Mouse (Mus musculus) liver, embryonic 12.5 days (tissue): ENCODE measurements around the gene Itga8. TPM values are rescaled to one million over a fixed set of nuclear protein-coding genes. Genes with fewer than 3 reads are reported as not detected.

Experiments used
- ATAC-seq: fragments of 200-750 bp; cut with Nextera tagmentation; 2 replicates; pipeline ENCODE4 v1.8.0; 2017; ENCODE audit warnings: moderate number of reproducible peaks, mild to moderate bottlenecking, moderate library complexity
- H3K27ac ChIP-seq: fragments of 300-500 bp; sonication (generic); 2 replicates; pipeline ENCODE4 v1.5.1; 2016; ENCODE audit warnings: mild to moderate bottlenecking
- H3K27me3 ChIP-seq: fragments of 300-500 bp; sonication (generic); replicated peaks from 2 replicates; pipeline ENCODE4 v1.6.1; 2016; ENCODE audit warnings: mild to moderate bottlenecking, moderate library complexity
- H3K36me3 ChIP-seq: fragments of 300-500 bp; sonication (generic); 2 replicates; pipeline ENCODE4 v1.6.1; 2016; ENCODE audit warnings: mild to moderate bottlenecking, moderate library complexity
- H3K4me1 ChIP-seq: fragments of 300-500 bp; sonication (generic); 2 replicates; pipeline ENCODE4 v1.6.1; 2016
- H3K4me2 ChIP-seq: fragments of 300-500 bp; sonication (generic); 2 replicates; pipeline ENCODE4 v1.6.1; 2016; ENCODE audit warnings: mild to moderate bottlenecking, moderate library complexity
- H3K4me3 ChIP-seq: fragments of 300-500 bp; sonication (generic); 2 replicates; pipeline ENCODE4 v1.5.1; 2016; ENCODE audit warnings: mild to moderate bottlenecking, moderate library complexity
- H3K9ac ChIP-seq: fragments of 300-500 bp; sonication (generic); 2 replicates; pipeline ENCODE4 v1.6.1; 2016; ENCODE audit warnings: mild to moderate bottlenecking, moderate library complexity
- H3K9me3 ChIP-seq: fragments of 300-500 bp; sonication (generic); replicated peaks from 2 replicates; pipeline ENCODE4 v1.6.1; 2016; ENCODE audit warnings: mild to moderate bottlenecking, moderate library complexity
- WGBS: fragments of 180-500 bp; shearing (Covaris S2); methylation state at CpG from one replicate; pipeline ENCODE4 v1.1.7; 2016; ENCODE audit not compliant: insufficient replicate concordance; 5-methylcytosine and 5-hydroxymethylcytosine counted together
- polyA plus RNA-seq: library from polyadenylated mRNA; unstranded; fragments of >200 nt; fragmentation: Nextera tagmentation; extraction: Ambion mirVana; gene quantifications from 2 replicates; pipeline ENCODE4 v1.2.1, GENCODE M21; 2016

The Itga8 gene
- polyA plus RNA-seq, 1 experiment from 2014 or later: 3.9 TPM

DNA sequence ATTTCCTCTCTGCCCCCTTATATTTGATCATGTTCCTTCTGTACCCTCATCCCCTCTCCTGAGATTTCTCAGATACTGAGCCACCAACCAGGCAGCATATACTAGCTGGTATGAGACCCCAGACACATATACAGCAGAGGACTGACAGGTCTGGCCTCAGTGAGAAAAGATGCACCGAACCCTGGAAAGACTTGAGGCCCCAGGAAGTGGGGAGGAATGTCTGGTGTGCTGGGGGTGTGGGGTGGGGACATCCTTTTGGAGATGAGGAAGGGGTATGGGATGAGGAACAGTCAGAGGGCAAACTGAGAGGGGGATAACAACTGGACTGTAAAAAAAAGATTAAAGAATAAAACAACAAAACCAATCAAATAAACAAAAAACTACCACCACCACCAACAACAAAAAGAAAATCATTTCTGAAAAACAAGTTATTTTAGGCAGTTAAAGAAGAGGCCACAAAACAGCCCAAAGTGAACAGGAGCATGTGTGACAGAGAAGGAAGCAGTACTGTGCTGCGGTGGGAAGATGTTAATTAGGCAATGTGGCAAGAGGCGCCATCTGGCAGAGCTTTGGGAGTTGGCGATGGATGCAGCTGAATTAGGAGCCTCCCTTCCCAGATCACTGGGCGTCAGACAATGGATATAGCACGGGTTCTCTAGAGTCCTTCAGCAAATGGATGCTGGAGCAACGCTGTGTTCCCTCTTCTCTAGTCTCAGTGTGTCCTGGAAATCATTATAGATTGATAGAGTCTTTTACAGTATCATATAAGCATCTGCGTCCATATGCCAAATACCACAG is 9.5 kb downstream of the Itga8 start:
- Histone ChIP-seq H3K36me3 (no peaks in the 10 kb centered on the region), H3K27ac (no peak overlapping the region), H3K4me3 (no peak overlapping the region), H3K9me3 (no peaks in the 10 kb centered on the region), H3K9ac (no peak overlapping the region), H3K4me2 (no peak overlapping the region), H3K4me1 (0 out of 2 replicates have a peak, but pooled peaks cover 2% of the 10 kb centered on the region), H3K27me3 (no peaks in the 10 kb centered on the region)
- WGBS: 43% methylated on average over 8 of the region's 8 CpGs
- ATAC-seq: no peak

DNA sequence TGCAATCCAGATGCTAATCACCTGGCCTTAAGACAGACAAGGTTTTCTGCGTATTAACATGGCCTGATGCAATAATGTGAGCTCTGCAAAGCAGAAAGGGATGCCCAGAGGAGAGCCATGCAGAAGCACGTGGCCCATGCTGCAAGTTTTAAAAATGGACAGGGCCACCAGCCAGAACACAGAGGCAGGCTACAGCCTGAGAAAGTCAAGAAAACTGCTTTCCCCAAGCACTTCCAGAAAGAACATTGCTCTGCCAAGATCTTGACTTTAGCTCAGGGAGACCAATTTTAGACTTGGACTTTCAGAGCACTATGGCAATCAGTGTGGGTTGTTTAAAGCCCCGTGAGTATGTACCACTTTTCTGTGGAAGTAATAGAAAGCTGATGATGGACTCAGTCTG is 11.5 kb downstream of the Itga8 start:
- WGBS: 68% methylated on average over 3 of the region's 3 CpGs

DNA sequence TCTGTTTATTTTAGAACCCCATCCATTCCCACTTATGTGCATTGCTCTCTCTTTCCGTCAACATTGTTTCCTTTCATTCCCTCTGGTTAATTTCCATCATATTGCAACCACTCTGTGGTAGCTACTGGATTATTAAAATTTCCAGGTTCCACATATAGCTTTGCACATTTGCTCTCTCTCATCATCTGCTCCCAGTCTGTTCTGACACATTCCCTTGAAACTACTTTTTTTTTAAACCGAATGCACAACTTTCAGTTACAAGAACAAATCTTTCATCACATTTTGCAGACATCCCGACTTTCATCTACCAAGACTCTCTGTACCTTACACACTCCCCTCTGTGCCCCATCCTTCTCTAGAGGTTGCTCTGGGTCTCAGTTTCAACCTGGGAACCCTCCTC is 13.9 kb downstream of the Itga8 start:
- H3K27ac ChIP-seq: no peak overlapping the region
- no peak for ATAC-seq
- H3K9me3 ChIP-seq: no peaks in the 10 kb centered on the region
- H3K27me3 ChIP-seq: no peaks in the 10 kb centered on the region
- H3K9ac ChIP-seq: no peak overlapping the region
- H3K4me3 ChIP-seq: no peak overlapping the region
- H3K36me3 ChIP-seq: no peaks in the 10 kb centered on the region
- 63% methylated on average over 3 of the region's 3 CpGs for WGBS
- no peak overlapping the region for H3K4me2 ChIP-seq
- no peaks in the 10 kb centered on the region for H3K4me1 ChIP-seq

More for the DNA sequence above, 11.5 kb downstream of the Itga8 start:
- Histone ChIP-seq H3K4me3 (no peak overlapping the region), H3K4me1 (0 out of 2 replicates have a peak, but pooled peaks cover 2% of the 10 kb centered on the region), H3K9me3 (no peaks in the 10 kb centered on the region), H3K27ac (no peak overlapping the region), H3K9ac (no peak overlapping the region), H3K36me3 (no peaks in the 10 kb centered on the region), H3K4me2 (no peak overlapping the region), H3K27me3 (no peaks in the 10 kb centered on the region)
- ATAC-seq: no peak

DNA sequence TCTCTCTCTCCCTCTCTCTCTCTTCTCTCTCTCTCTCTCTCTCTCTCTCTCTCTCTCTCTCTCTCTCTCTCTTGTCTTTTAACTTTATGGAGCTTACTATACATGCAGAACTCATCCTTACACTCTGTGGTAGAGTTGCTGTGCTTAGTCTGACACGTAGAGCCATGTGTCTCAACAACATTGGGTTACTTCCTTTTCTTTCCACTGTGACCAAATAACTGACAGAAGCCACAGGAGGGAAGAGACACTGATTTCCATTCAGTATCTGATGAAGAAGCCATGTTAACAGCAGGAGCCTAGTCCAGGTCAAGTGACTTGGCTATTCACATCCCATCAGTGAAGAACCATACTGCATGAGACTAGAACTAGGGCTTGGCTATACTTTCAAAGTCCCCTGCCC is 21.1 kb downstream of the Itga8 start:
- ATAC-seq: no peak
- no peaks in the 10 kb centered on the region for H3K9me3 ChIP-seq
- no peak overlapping the region for H3K4me2 ChIP-seq
- H3K9ac ChIP-seq: no peak overlapping the region
- no peaks in the 10 kb centered on the region for H3K36me3 ChIP-seq
- H3K4me1 ChIP-seq: no peaks in the 10 kb centered on the region
- no peak overlapping the region for H3K4me3 ChIP-seq
- no peak overlapping the region for H3K27ac ChIP-seq
- H3K27me3 ChIP-seq: no peaks in the 10 kb centered on the region
- WGBS: 17% methylated on average over 1 of the region's 1 CpGs

DNA sequence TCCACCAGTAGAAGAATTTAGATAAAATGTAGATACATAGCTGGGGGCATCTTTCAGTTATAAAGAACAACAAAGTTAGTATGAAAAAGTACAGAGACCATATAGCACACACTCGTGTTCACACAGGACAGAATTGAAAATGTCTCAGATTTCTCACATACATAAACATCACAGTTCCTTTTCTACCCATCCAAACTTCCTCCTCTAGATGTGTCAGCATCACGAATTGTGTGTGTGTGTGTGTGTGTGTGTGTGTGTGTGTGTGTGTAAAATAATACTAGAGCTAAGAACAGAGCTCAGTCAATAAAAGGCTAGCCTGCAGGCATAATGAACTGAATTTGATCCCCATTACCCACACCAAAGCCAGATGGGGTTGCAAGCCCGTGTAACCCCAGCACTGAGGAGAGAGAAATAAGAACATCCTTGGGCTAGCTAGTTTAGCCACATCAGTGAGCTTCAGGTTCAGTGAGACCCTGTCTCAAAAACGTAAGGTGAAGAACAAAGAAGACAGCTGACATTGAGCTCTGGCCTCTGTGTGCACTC is 22.6 kb downstream of the Itga8 start:
- no peak overlapping the region for H3K9ac ChIP-seq
- H3K4me1 ChIP-seq: no peaks in the 10 kb centered on the region
- no peaks in the 10 kb centered on the region for H3K36me3 ChIP-seq
- H3K4me3 ChIP-seq: no peak overlapping the region
- H3K27ac ChIP-seq: no peak overlapping the region
- H3K9me3 ChIP-seq: no peaks in the 10 kb centered on the region
- no peak for ATAC-seq
- whole genome bisulfite sequencing: 36% methylated on average over 4 of the region's 4 CpGs
- H3K27me3 ChIP-seq: no peaks in the 10 kb centered on the region
- no peak overlapping the region for H3K4me2 ChIP-seq

DNA sequence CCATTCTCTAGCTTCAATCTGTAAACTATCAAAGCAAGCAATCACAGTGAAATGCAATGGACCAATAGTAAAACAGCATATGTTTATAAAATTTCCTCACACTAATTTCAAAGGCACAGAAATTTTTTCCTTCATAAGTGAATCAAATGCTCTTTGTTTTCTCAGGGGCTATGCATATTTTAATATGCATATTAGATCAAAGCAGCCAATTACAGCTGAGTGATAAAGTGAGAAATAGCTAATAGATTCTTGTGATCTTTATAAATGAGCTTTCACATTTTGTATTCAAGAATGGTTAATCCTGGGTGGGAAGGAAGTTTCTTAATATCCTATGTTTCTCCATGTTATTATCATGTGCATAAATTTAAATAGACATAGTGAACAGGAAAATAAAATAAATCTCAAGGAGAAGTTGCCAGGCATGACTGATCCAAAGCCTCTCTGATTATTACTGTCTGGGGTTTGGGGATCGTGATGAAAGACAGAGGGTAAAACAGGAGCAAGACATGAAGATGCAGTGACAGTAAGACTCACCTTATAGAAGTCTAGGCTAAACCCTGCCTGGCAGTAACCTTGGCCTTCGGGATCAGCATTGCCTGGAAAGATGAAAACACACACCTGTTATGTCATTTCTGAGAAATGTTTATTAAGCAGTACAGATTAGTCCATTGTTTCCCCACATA is 44.9 kb downstream of the Itga8 start:
- no peaks in the 10 kb centered on the region for H3K9me3 ChIP-seq
- no peak overlapping the region for H3K4me2 ChIP-seq
- 64% methylated on average over 2 of the region's 2 CpGs for WGBS
- no peak overlapping the region for H3K27ac ChIP-seq
- no peaks in the 10 kb centered on the region for H3K36me3 ChIP-seq
- H3K27me3 ChIP-seq: no peaks in the 10 kb centered on the region
- no peak overlapping the region for H3K9ac ChIP-seq
- no peak for ATAC-seq
- H3K4me3 ChIP-seq: no peak overlapping the region
- H3K4me1 ChIP-seq: no peaks in the 10 kb centered on the region

DNA sequence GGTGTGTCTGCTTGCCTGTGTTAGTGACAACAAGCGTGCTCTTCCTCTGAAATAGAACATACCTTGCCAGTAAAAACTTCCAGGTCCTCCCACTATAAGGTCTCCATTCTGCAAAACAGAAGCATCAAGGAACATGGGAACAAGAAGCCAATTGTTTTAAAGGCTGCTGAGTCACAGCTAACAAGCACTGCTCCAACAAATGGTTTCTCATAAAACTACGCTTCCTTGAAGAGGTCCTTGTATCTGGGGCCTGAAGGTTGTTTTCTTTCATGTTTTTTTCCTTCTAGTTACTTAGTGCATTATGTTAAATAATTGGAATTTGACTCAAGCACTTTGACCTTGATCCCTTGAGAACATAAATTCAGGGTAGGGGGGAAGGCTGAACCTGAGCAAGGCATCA is 45.8 kb downstream of the Itga8 start:
- Histone ChIP-seq H3K36me3 (no peaks in the 10 kb centered on the region), H3K9me3 (no peaks in the 10 kb centered on the region), H3K4me1 (no peaks in the 10 kb centered on the region), H3K9ac (no peak overlapping the region), H3K4me2 (no peak overlapping the region), H3K4me3 (no peak overlapping the region), H3K27ac (no peak overlapping the region), H3K27me3 (no peaks in the 10 kb centered on the region)
- 70% methylated on average over 2 of the region's 2 CpGs for WGBS
- ATAC-seq: no peak

DNA sequence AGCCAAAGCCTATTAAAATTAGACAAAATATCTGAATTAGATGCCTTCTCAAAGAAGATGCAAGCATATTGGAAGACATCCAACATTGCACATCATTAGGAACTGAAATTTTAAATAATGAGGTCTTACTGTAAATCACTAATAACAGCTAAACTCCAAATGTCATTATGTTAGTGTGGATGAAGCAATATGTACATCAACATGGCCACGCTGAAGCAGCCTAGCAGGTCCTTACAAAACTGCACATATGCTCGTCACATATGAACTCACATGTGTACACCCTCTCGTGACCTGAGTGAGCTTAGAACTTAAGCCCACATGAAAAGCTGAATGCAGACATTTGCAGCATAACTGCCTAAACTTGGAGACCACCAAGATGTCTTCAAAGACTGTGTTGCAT is 66.4 kb downstream of the Itga8 start:
- no peaks in the 10 kb centered on the region for H3K27me3 ChIP-seq
- ATAC-seq: no peak
- H3K36me3 ChIP-seq: no peaks in the 10 kb centered on the region
- no peak overlapping the region for H3K4me2 ChIP-seq
- H3K9ac ChIP-seq: no peak overlapping the region
- H3K4me3 ChIP-seq: no peak overlapping the region
- no peaks in the 10 kb centered on the region for H3K9me3 ChIP-seq
- no peaks in the 10 kb centered on the region for H3K4me1 ChIP-seq
- H3K27ac ChIP-seq: no peak overlapping the region
- WGBS: 71% methylated on average over 3 of the region's 3 CpGs

DNA sequence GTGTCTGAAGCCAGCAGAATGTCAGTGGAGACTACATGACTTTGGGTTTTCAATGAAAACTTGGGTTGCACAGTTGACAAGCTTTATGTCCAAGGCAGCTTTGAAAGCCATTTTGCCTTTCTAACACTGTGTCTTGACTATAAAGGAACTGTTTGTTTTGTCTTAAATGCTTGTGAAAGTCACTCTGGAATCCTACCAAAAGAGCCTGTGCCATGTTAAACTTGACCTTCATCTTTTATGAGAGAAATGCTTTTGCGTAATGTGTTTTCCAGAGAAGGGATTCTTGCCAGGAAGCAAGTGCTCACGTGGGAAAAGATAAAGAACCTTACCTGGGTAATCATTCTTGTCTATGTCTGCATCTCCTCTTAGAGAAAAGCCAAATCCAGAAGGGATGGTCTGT is 72.0 kb downstream of the Itga8 start:
- Histone ChIP-seq H3K4me1 (no peaks in the 10 kb centered on the region), H3K27me3 (no peaks in the 10 kb centered on the region), H3K27ac (no peak overlapping the region), H3K4me2 (no peak overlapping the region), H3K4me3 (no peak overlapping the region), H3K36me3 (no peaks in the 10 kb centered on the region), H3K9me3 (no peaks in the 10 kb centered on the region), H3K9ac (no peak overlapping the region)
- 74% methylated on average over 2 of the region's 2 CpGs for WGBS
- no peak for ATAC-seq

DNA sequence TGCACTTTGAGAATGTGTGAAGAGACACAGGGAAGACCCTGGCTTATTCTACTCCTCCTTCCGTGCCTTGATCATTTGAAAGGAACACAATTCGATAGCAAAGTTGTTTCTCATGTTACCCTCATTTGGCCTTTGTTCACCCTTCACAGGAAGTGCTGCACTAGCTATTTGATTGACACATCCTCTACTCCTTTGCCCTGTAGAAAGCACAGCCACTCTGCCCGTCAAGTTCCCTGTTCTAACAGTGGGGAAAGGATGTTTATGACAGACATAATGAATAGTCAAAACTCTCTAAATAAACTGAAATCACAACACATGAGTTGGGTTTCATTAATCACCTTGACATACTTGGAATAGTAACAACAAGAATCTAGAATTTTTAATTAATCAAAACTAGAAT is 73.4 kb downstream of the Itga8 start:
- ATAC-seq: no peak
- Histone ChIP-seq H3K27ac (no peak overlapping the region), H3K9me3 (no peaks in the 10 kb centered on the region), H3K9ac (no peak overlapping the region), H3K4me2 (no peak overlapping the region), H3K36me3 (no peaks in the 10 kb centered on the region), H3K27me3 (no peaks in the 10 kb centered on the region), H3K4me3 (no peak overlapping the region), H3K4me1 (no peaks in the 10 kb centered on the region)
- 23% methylated on average over 3 of the region's 3 CpGs for WGBS

DNA sequence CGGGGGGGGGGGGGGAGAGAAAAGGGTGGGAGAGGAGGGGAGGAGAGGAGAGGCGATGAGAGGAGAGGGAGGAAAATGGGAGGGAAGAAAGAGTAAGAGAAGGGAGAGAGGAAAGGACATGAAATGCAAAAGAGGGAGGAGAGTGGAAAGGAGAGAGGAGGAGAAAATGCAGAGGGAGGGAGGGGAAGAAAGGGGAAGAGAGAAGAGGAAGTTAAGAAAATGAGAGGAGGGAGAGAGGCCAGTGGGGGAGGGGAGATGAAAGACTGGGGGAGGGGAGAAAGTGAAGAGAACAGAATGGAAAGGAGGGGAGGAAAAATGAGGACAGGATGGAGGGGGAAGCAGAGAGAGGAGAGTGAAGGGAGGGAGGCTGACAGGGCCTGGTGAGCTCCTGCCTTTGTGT is 74.5 kb downstream of the Itga8 start:
- no peaks in the 10 kb centered on the region for H3K27me3 ChIP-seq
- WGBS: 31% methylated on average over 2 of the region's 2 CpGs
- ATAC-seq: no peak

DNA sequence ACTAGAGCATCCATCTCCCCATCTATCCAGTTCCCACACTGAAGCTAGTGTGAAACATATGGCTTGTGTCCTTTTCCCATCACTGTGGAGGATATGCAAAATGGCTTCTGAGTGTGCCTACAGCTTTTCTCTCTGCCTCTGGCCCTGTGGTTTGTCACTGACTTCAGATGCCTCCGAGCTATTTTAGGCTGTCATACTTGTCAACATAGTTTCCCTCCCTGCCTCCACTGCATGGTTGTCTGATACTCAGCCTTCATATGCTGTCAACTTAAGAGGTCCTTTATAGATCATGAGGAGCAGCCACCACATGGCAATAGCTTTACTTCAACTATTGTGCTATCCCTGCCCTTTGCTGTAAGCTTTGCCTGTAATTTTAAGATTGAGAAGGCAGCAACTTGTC is 75.4 kb downstream of the Itga8 start:
- no peak overlapping the region for H3K27ac ChIP-seq
- H3K27me3 ChIP-seq: no peaks in the 10 kb centered on the region
- no peaks in the 10 kb centered on the region for H3K36me3 ChIP-seq
- no peak overlapping the region for H3K9ac ChIP-seq
- no peaks in the 10 kb centered on the region for H3K9me3 ChIP-seq
- ATAC-seq: no peak
- H3K4me1 ChIP-seq: no peaks in the 10 kb centered on the region
- no peak overlapping the region for H3K4me3 ChIP-seq
- no peak overlapping the region for H3K4me2 ChIP-seq
- 43% methylated on average over 1 of the region's 1 CpGs for WGBS

More for the DNA sequence above, 74.5 kb downstream of the Itga8 start:
- no peak overlapping the region for H3K27ac ChIP-seq
- H3K4me1 ChIP-seq: no peaks in the 10 kb centered on the region
- no peaks in the 10 kb centered on the region for H3K36me3 ChIP-seq
- H3K4me2 ChIP-seq: no peak overlapping the region
- H3K9ac ChIP-seq: no peak overlapping the region
- H3K9me3 ChIP-seq: no peaks in the 10 kb centered on the region
- no peak overlapping the region for H3K4me3 ChIP-seq
